Mouse (Mus musculus) C2C12 (cell line): ENCODE measurements around the gene Cabin1.

Experiments used
- CEBPB ChIP-seq: IDR thresholded peaks from one replicate; pipeline ENCODE4 v1.6.1; 2011; ENCODE audit warnings: low read depth, mild to moderate bottlenecking, control low read depth, moderate library complexity
- CTCF ChIP-seq: IDR thresholded peaks from one replicate; pipeline ENCODE4 v1.5.1; 2011; ENCODE audit not compliant: control insufficient read depth, insufficient read depth, insufficient read length
- FOSL1 ChIP-seq: IDR thresholded peaks from one replicate; pipeline ENCODE4 v1.8.0; 2011; ENCODE audit warnings: mild to moderate bottlenecking, low read length; ENCODE audit not compliant: poor library complexity, insufficient read depth, severe bottlenecking
- MYOD1 ChIP-seq: IDR thresholded peaks from one replicate; pipeline ENCODE4 v1.6.1; 2011; ENCODE audit warnings: low read depth; ENCODE audit not compliant: control insufficient read depth, insufficient read length

GRCm38 (mm10) chr10:75703504-75703903 lies 60.6 kb downstream of the Cabin1 start:
- TF ChIP-seq CTCF, result no peak
- no peak for TF ChIP-seq FOSL1
- TF ChIP-seq CEBPB, result no peak
- no peak for TF ChIP-seq MYOD1
